Mouse (Mus musculus) stomach, embryonic 16.5 days (tissue): ENCODE results near the gene Prrg4. TPM values are rescaled to one million over a fixed set of nuclear protein-coding genes. Genes with fewer than 3 reads are reported as not detected.
"Not testable (repeated sequence)": the region's sequence is repeated elsewhere in the genome, so short reads cannot be mapped to it uniquely, and the experiment has no call there.

Experiments used
- ATAC-seq: fragments of 200-750 bp; cut with Nextera tagmentation; 2 replicates; pipeline ENCODE4 v1.8.0; 2017; ENCODE audit warnings: moderate number of reproducible peaks, moderate TSS enrichment; ENCODE audit not compliant: insufficient read depth, low FRiP score
- H3K27ac ChIP-seq: fragments of 300-500 bp; sonication (generic); 2 replicates; pipeline ENCODE4 v1.5.1; 2014; ENCODE audit warnings: low read length
- H3K27me3 ChIP-seq: fragments of 300-500 bp; sonication (generic); 2 replicates; pipeline ENCODE4 v1.6.1; 2014; ENCODE audit warnings: low read length, control low read depth, mixed read lengths; ENCODE audit not compliant: control insufficient read depth, insufficient read depth
- H3K36me3 ChIP-seq: fragments of 300-500 bp; sonication (generic); 2 replicates; pipeline ENCODE4 v1.6.1; 2014; ENCODE audit warnings: low read length; ENCODE audit not compliant: control insufficient read depth, insufficient read depth
- H3K4me1 ChIP-seq: fragments of 300-500 bp; sonication (generic); 2 replicates; pipeline ENCODE4 v1.6.1; 2014; ENCODE audit warnings: low read length, control low read depth, mixed read lengths; ENCODE audit not compliant: control insufficient read depth, insufficient read depth
- H3K4me2 ChIP-seq: fragments of 300-500 bp; sonication (generic); 2 replicates; pipeline ENCODE4 v1.6.1; 2014; ENCODE audit warnings: low read depth, low read length, mixed read lengths
- H3K4me3 ChIP-seq: fragments of 300-500 bp; sonication (generic); replicated peaks from 2 replicates; pipeline ENCODE4 v1.5.1; 2014; ENCODE audit warnings: mild to moderate bottlenecking, low read length
- H3K9ac ChIP-seq: fragments of 300-500 bp; sonication (generic); 2 replicates; pipeline ENCODE4 v1.6.1; 2014; ENCODE audit warnings: low read length
- H3K9me3 ChIP-seq: fragments of 300-500 bp; sonication (generic); replicated peaks from 2 replicates; pipeline ENCODE4 v1.6.1; 2016; ENCODE audit warnings: low read length, control low read depth; ENCODE audit not compliant: control insufficient read depth
- WGBS: fragments of 180-500 bp; shearing (Covaris S2); extraction: QIAGEN DNeasy Blood & Tissue Kit; methylation state at CpG from one replicate; pipeline ENCODE4 v1.1.7; 2014; 5-methylcytosine and 5-hydroxymethylcytosine counted together
- polyA plus RNA-seq: library from polyadenylated mRNA; unstranded; fragments of >200 nt; fragmentation: Nextera tagmentation; extraction: Ambion mirVana; gene quantifications from 2 replicates; pipeline ENCODE4 v1.2.1, GENCODE M21; 2015

Prrg4 gene
- 6.3 and 6.7 TPM in 2 replicates for polyA plus RNA-seq

GRCm38 (mm10) chr2:104849276-104849990, at the start of gene Prrg4:
TSS of gene Prrg4 (minus strand) at chr2:104849876.
- H3K27me3 ChIP-seq: no peaks in the 10 kb centered on the region
- H3K4me3 ChIP-seq: peak within 1 kb of the TSS; percentile 62
- peak within 1 kb of the TSS; percentile 78 for H3K9ac ChIP-seq
- no peaks in the 10 kb centered on the region for H3K36me3 ChIP-seq
- H3K27ac ChIP-seq: peak within 1 kb of the TSS; percentile 67
- H3K4me2 ChIP-seq: peak within 1 kb of the TSS; percentile 97
- H3K4me1 ChIP-seq: peaks cover 3% of the 10 kb centered on the region; the same call in 1 of the 2 replicates
- under 1% methylated on average over 62 of the region's 62 CpGs for WGBS
- no peaks in the 10 kb centered on the region for H3K9me3 ChIP-seq
- peak; percentile 89 for ATAC-seq

GRCm38 (mm10) chr2:104887882-104888566, 38.3 kb upstream of the Prrg4 start:
- Histone ChIP-seq H3K4me2 (no peak overlapping the region), H3K4me1 (no peaks in the 10 kb centered on the region), H3K27me3 (no peaks in the 10 kb centered on the region), H3K36me3 (no peaks in the 10 kb centered on the region), H3K27ac (no peak overlapping the region), H3K9me3 (no peaks in the 10 kb centered on the region), H3K4me3 (no peak overlapping the region), H3K9ac (no peak overlapping the region)
- ATAC-seq: no peak
- 22% methylated on average over 10 of the region's 10 CpGs for WGBS

- not testable (repeated sequence) for H3K9me3 ChIP-seq, H3K36me3 ChIP-seq, H3K4me3 ChIP-seq, H3K4me2 ChIP-seq, H3K27me3 ChIP-seq, ATAC-seq, H3K9ac ChIP-seq, H3K27ac ChIP-seq, H3K4me1 ChIP-seq
- WGBS: 59% methylated on average over 2 of the region's 2 CpGs
These were observed 37.7 kb upstream of the Prrg4 start for GRCm38 (mm10) chr2:104887331-104887730.

- Histone ChIP-seq H3K36me3 (no peaks in the 10 kb centered on the region), H3K4me1 (no peaks in the 10 kb centered on the region), H3K27ac (no peak overlapping the region), H3K9me3 (no peaks in the 10 kb centered on the region), H3K27me3 (no peaks in the 10 kb centered on the region), H3K9ac (no peak overlapping the region), H3K4me3 (no peak overlapping the region), H3K4me2 (no peak overlapping the region)
- WGBS: 88% methylated on average over 18 of the region's 18 CpGs
- ATAC-seq: no peak
These were observed 36.4 kb upstream of the Prrg4 start for GRCm38 (mm10) chr2:104886109-104886508.

GRCm38 (mm10) chr2:104878794-104879193, 29.1 kb upstream of the Prrg4 start:
- WGBS: 82% methylated on average over 8 of the region's 8 CpGs

GRCm38 (mm10) chr2:104869101-104869500, 19.4 kb upstream of the Prrg4 start:
- Histone ChIP-seq H3K9me3 (no peaks in the 10 kb centered on the region), H3K27ac (no peak overlapping the region), H3K4me2 (no peak overlapping the region), H3K9ac (no peak overlapping the region), H3K4me3 (no peak overlapping the region), H3K27me3 (no peaks in the 10 kb centered on the region), H3K36me3 (no peaks in the 10 kb centered on the region), H3K4me1 (no peaks in the 10 kb centered on the region)
- WGBS: 77% methylated on average over 3 of the region's 3 CpGs
- ATAC-seq: no peak

More at GRCm38 (mm10) chr2:104878794-104879193, 29.1 kb upstream of the Prrg4 start:
- Histone ChIP-seq H3K27me3 (no peaks in the 10 kb centered on the region), H3K27ac (no peak overlapping the region), H3K4me2 (no peak overlapping the region), H3K4me3 (no peak overlapping the region), H3K36me3 (no peaks in the 10 kb centered on the region), H3K4me1 (no peaks in the 10 kb centered on the region), H3K9ac (no peak overlapping the region), H3K9me3 (no peaks in the 10 kb centered on the region)
- ATAC-seq: no peak

- WGBS: 89% methylated on average over 13 of the region's 13 CpGs
These were observed 17.7 kb upstream of the Prrg4 start, which contains the start of gene Ccdc73 for GRCm38 (mm10) chr2:104867282-104867855. TSS of gene Ccdc73 (plus strand) at chr2:104867805.

GRCm38 (mm10) chr2:104864176-104864860, 14.6 kb upstream of the Prrg4 start:
- no peaks in the 10 kb centered on the region for H3K27me3 ChIP-seq
- WGBS: 85% methylated on average over 4 of the region's 4 CpGs
- H3K27ac ChIP-seq: no peak overlapping the region
- H3K9me3 ChIP-seq: no peaks in the 10 kb centered on the region
- no peaks in the 10 kb centered on the region for H3K36me3 ChIP-seq
- no peak overlapping the region for H3K4me2 ChIP-seq
- H3K4me3 ChIP-seq: no peak overlapping the region
- no peaks in the 10 kb centered on the region for H3K4me1 ChIP-seq
- no peak overlapping the region for H3K9ac ChIP-seq
- no peak for ATAC-seq

More at GRCm38 (mm10) chr2:104867282-104867855, 17.7 kb upstream of the Prrg4 start, which contains the start of gene Ccdc73:
- Histone ChIP-seq H3K9me3 (no peaks in the 10 kb centered on the region), H3K36me3 (no peaks in the 10 kb centered on the region), H3K4me2 (no peak within 1 kb of the TSS), H3K4me3 (no peak within 1 kb of the TSS), H3K27me3 (no peaks in the 10 kb centered on the region), H3K27ac (no peak within 1 kb of the TSS), H3K4me1 (no peaks in the 10 kb centered on the region), H3K9ac (no peak within 1 kb of the TSS)
- no peak for ATAC-seq
